Mouse (Mus musculus): ENCODE measurements around the gene Slf1.

DNA sequence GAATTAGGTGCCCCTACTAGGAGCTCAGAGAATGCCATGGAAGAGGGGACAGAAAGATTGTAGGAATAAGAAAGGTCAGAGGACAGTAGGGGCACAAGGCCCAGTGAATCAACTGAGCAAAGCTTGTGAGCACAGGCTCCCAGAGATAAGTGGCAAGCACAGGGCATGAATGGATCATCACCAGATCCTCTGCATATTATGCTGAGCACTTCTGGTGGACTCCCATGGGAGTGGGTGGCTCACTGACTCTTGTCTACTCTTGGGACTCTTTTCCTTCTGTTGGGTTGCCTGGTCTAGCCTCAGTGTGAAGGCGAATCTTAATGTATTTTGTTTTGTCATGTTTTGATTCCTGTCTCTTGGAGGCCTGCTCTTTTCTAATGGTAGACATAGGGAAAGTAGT, 66.4 kb downstream of the Slf1 start:
- TF ChIP-seq ZNF384 (IDR thresholded peaks at IDR 0.05; ENCODE audit: low read depth, low read length) (no peak), CHD2 (IDR thresholded peaks at IDR 0.05; ENCODE audit: low read depth, low read length) (no peak), HCFC1 (IDR thresholded peaks at IDR 0.05; ENCODE audit: borderline replicate concordance, insufficient read depth, low read length) (no peak), MAFK (IDR thresholded peaks at IDR 0.05; ENCODE audit: insufficient read depth, low read depth, low read length) (no peak), ZC3H11A (IDR thresholded peaks at IDR 0.05; ENCODE audit: borderline replicate concordance, low read depth, low read length) (no peak)
